Mouse (Mus musculus) midbrain, embryonic 14.5 days (tissue): Measurements from ENCODE around the gene Gm20388. TPM values are rescaled to one million over a fixed set of nuclear protein-coding genes. Genes with fewer than 3 reads are reported as not detected.

ENCODE experiments used
- ATAC-seq: fragments of 200-750 bp; cut with Nextera tagmentation; 2 replicates; pipeline ENCODE4 v1.8.0; 2017; ENCODE audit warnings: moderate number of reproducible peaks, moderate library complexity; ENCODE audit not compliant: low FRiP score, low TSS enrichment
- DNase-seq: peaks from one replicate; pipeline ENCODE4 v3.0.0-alpha.2; 2015
- H3K27ac ChIP-seq: fragments of 300-500 bp; sonication (generic); replicated peaks from 2 replicates; pipeline ENCODE4 v1.5.1; 2014; ENCODE audit warnings: mild to moderate bottlenecking, low read depth, low read length, moderate library complexity
- H3K27me3 ChIP-seq: fragments of 300-500 bp; sonication (generic); 2 replicates; pipeline ENCODE4 v1.6.1; 2014; ENCODE audit warnings: low read length, control low read depth, mixed read lengths; ENCODE audit not compliant: control insufficient read depth, insufficient read depth
- H3K36me3 ChIP-seq: fragments of 300-500 bp; sonication (generic); 2 replicates; pipeline ENCODE4 v1.6.1; 2014; ENCODE audit warnings: low read length, control low read depth; ENCODE audit not compliant: control insufficient read depth, insufficient read depth
- H3K4me1 ChIP-seq: fragments of 300-500 bp; sonication (generic); 2 replicates; pipeline ENCODE4 v1.6.1; 2014; ENCODE audit warnings: mild to moderate bottlenecking, antibody characterized with exemption, low read length, control low read depth; ENCODE audit not compliant: control insufficient read depth, insufficient read depth
- H3K4me2 ChIP-seq: fragments of 300-500 bp; sonication (generic); 2 replicates; pipeline ENCODE4 v1.6.1; 2014; ENCODE audit warnings: mild to moderate bottlenecking, low read length, moderate library complexity
- H3K4me3 ChIP-seq: fragments of 300-500 bp; sonication (generic); replicated peaks from 2 replicates; pipeline ENCODE4 v1.5.1; 2014; ENCODE audit warnings: low read depth, low read length
- H3K9ac ChIP-seq: fragments of 300-500 bp; sonication (generic); replicated peaks from 2 replicates; pipeline ENCODE4 v1.6.1; 2014; ENCODE audit warnings: mild to moderate bottlenecking, low read length, moderate library complexity
- H3K9me3 ChIP-seq: fragments of 300-500 bp; sonication (generic); 2 replicates; pipeline ENCODE4 v1.6.1; 2016; ENCODE audit warnings: low read length, control low read depth, mixed read lengths; ENCODE audit not compliant: control insufficient read depth
- WGBS: fragments of 180-500 bp; shearing (Covaris S2); extraction: QIAGEN DNeasy Blood & Tissue Kit; methylation state at CpG from one replicate; pipeline ENCODE4 v1.1.7; 2014; 5-methylcytosine and 5-hydroxymethylcytosine counted together
- polyA plus RNA-seq: library from polyadenylated mRNA; unstranded; fragments of >200 nt; fragmentation: Nextera tagmentation; extraction: Ambion mirVana; gene quantifications from 2 replicates; pipeline ENCODE4 v1.2.1, GENCODE M21; 2014

The Gm20388 gene
- polyA plus RNA-seq, 1 experiment from 2014 or later, result 4.1 TPM

GRCm38 (mm10) chr8:120516182-120516755 is 605.6 kb downstream of the Gm20388 start:
- ATAC-seq, result no peak
- no peaks in the 10 kb centered on the region for H3K36me3 ChIP-seq
- no peak overlapping the region for H3K4me3 ChIP-seq
- H3K27ac ChIP-seq, result peak overlapping the region; percentile 64
- no peaks in the 10 kb centered on the region for H3K9me3 ChIP-seq
- 7% methylated on average over 12 of the region's 12 CpGs for WGBS
- H3K9ac ChIP-seq, result no peak overlapping the region
- peaks cover 94% of the 10 kb centered on the region for H3K4me1 ChIP-seq
- peak overlapping the region; percentile 15; the same call in 1 of the 2 replicates for H3K4me2 ChIP-seq
- peak; percentile 74 for DNase-seq
- H3K27me3 ChIP-seq, result no peaks in the 10 kb centered on the region

DNA sequence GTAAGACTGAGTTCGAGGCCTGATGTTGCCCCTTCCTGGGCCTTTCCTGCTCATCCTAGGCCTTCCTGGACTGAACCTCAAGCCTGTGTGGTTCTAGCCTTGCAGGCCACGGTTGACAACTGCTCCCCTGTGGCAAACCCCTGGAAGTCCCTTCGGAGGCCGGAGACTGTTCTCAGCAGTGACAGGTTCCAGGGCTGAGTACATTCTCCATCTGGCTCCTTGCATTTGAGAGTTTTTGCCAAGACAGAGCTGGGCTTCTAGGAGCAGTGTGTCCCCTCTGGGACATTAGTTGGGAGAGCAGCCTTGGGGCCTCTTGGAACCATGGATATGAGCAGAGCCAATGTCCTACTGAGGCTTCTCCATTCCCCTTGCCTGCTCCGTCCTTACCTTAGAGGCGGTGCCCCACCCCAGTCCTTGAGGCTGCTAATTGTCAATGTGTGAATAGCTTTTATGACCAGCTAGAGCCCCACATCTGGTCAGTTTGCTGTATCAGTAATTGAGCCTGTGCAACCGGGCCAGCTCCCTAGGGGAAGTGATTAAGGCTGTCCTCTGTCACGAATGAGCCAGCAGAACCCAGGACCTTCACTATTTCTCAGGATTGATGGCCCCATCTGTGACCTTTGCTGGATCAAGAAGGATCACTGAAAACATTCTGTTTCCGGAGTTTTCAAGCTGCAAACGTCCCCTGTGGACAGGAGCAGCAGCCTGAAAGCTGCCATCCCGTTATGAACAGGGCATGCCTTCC is 607.2 kb downstream of the Gm20388 start:
- H3K27me3 ChIP-seq, result no peaks in the 10 kb centered on the region
- H3K36me3 ChIP-seq, result no peaks in the 10 kb centered on the region
- no peak overlapping the region for H3K9ac ChIP-seq
- no peak overlapping the region for H3K4me2 ChIP-seq
- ATAC-seq (no peak), DNase-seq (no peak)
- H3K4me3 ChIP-seq, result no peak overlapping the region
- 41% methylated on average over 11 of the region's 11 CpGs for whole genome bisulfite sequencing
- H3K4me1 ChIP-seq, result peaks cover 93% of the 10 kb centered on the region
- H3K9me3 ChIP-seq, result no peaks in the 10 kb centered on the region
- H3K27ac ChIP-seq, result 0 out of 2 replicates have a peak overlapping the region, but pooled peaks have one; percentile 38

GRCm38 (mm10) chr8:120518736-120519534 is 608.3 kb downstream of the Gm20388 start:
- 69% methylated on average over 14 of the region's 14 CpGs for WGBS
- Histone ChIP-seq H3K27ac (no peak overlapping the region; the same call in 1 of the 2 replicates), H3K9ac (no peak overlapping the region), H3K9me3 (no peaks in the 10 kb centered on the region), H3K4me2 (no peak overlapping the region), H3K36me3 (no peaks in the 10 kb centered on the region), H3K27me3 (no peaks in the 10 kb centered on the region), H3K4me3 (no peak overlapping the region), H3K4me1 (peaks cover 87% of the 10 kb centered on the region)
- DNase-seq, result no peak
- no peak for ATAC-seq

- no peak overlapping the region for H3K4me3 ChIP-seq
- H3K27ac ChIP-seq, result peak overlapping the region; percentile 89
- no peaks in the 10 kb centered on the region for H3K9me3 ChIP-seq
- ATAC-seq (no peak), DNase-seq (no peak)
- H3K4me1 ChIP-seq, result peaks cover 78% of the 10 kb centered on the region
- WGBS, result 59% methylated on average over 15 of the region's 15 CpGs
- H3K36me3 ChIP-seq, result no peaks in the 10 kb centered on the region
- H3K27me3 ChIP-seq, result no peaks in the 10 kb centered on the region
- H3K4me2 ChIP-seq, result peak overlapping the region; percentile 35
- no peak overlapping the region for H3K9ac ChIP-seq
These were observed 609.6 kb downstream of the Gm20388 start for GRCm38 (mm10) chr8:120520287-120520686.

GRCm38 (mm10) chr8:120520707-120521590 is 610.3 kb downstream of the Gm20388 start:
- H3K4me1 ChIP-seq, result peaks cover 79% of the 10 kb centered on the region
- peak overlapping the region; percentile 31; the same call in 1 of the 2 replicates for H3K9ac ChIP-seq
- H3K4me3 ChIP-seq, result no peak overlapping the region
- WGBS, result 6% methylated on average over 20 of the region's 20 CpGs
- no peaks in the 10 kb centered on the region for H3K9me3 ChIP-seq
- no peaks in the 10 kb centered on the region for H3K36me3 ChIP-seq
- peak; percentile 91 for DNase-seq
- H3K27ac ChIP-seq, result peak overlapping the region; percentile 89
- no peaks in the 10 kb centered on the region for H3K27me3 ChIP-seq
- H3K4me2 ChIP-seq, result peak overlapping the region; percentile 35
- peak; percentile 86 for ATAC-seq

- ATAC-seq, result no peak
- peak overlapping the region; percentile 35 for H3K4me2 ChIP-seq
- H3K36me3 ChIP-seq, result no peaks in the 10 kb centered on the region
- no peak for DNase-seq
- H3K9me3 ChIP-seq, result no peaks in the 10 kb centered on the region
- H3K9ac ChIP-seq, result peak overlapping the region; percentile 31; the same call in 1 of the 2 replicates
- H3K27me3 ChIP-seq, result no peaks in the 10 kb centered on the region
- H3K27ac ChIP-seq, result peak overlapping the region; percentile 89
- no peak overlapping the region for H3K4me3 ChIP-seq
- WGBS, result 35% methylated on average over 7 of the region's 7 CpGs
- H3K4me1 ChIP-seq, result peaks cover 79% of the 10 kb centered on the region
These were observed 610.9 kb downstream of the Gm20388 start for GRCm38 (mm10) chr8:120521591-120521965.

DNA sequence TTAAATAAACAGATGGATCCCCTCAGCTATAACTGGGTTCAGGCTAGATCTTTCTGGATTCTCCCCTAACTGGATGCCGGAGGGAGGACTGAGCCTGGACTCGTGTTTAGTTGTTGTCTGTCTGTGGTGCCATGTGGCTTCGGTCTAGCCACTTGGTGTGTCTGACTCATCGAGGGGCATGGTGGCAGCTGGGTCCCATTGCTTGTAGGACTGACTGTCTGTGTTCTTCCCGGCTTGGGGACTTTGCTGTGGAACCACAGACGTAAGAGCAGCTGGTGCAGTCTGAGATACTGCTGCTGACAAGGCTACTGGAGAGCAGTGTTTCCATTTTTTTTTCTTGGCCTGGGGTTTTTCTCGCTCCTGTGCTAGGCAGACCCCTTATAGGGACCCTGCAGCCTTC is 613.0 kb downstream of the Gm20388 start:
- 56% methylated on average over 7 of the region's 7 CpGs for WGBS
- no peak overlapping the region for H3K4me3 ChIP-seq

GRCm38 (mm10) chr8:120525135-120525534 is 614.5 kb downstream of the Gm20388 start:
- peaks cover 71% of the 10 kb centered on the region for H3K4me1 ChIP-seq
- 53% methylated on average over 1 of the region's 1 CpGs for WGBS
- no peak overlapping the region for H3K4me3 ChIP-seq
- H3K4me2 ChIP-seq, result no peak overlapping the region
- no peaks in the 10 kb centered on the region for H3K9me3 ChIP-seq
- H3K36me3 ChIP-seq, result no peaks in the 10 kb centered on the region
- ATAC-seq, result no peak
- DNase-seq, result no peak
- no peak overlapping the region for H3K9ac ChIP-seq
- H3K27ac ChIP-seq, result no peak overlapping the region
- H3K27me3 ChIP-seq, result no peaks in the 10 kb centered on the region

More for the DNA sequence above, 613.0 kb downstream of the Gm20388 start:
- H3K27ac ChIP-seq, result peak overlapping the region; percentile 21; the same call in 1 of the 2 replicates
- DNase-seq (no peak), ATAC-seq (no peak)
- no peaks in the 10 kb centered on the region for H3K36me3 ChIP-seq
- no peak overlapping the region for H3K9ac ChIP-seq
- H3K9me3 ChIP-seq, result no peaks in the 10 kb centered on the region
- H3K4me1 ChIP-seq, result peaks cover 79% of the 10 kb centered on the region
- H3K27me3 ChIP-seq, result no peaks in the 10 kb centered on the region
- H3K4me2 ChIP-seq, result no peak overlapping the region
